29 mouse cellular contexts compared by ENCODE assay signal in the genomic region with DNA sequence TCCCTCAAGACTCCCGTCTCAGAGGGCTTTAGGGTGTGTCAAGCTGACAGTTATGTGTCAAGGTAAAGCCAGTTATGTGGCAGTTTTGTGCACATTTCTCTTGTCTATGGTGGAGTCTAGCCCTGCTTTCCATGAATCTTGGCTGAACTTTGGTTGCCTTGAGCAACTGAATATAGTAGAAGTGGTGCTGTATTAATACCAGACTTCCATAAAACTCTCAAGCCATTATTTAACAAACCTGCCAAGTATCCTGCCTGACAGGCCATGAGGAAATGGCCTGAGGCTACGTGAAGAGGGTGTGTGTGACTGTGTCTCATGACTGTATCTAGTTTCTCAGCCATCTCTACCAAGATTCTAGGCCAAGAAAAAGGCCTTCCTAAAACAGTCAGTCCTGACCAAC.
DNase-seq lines count a peak whose midpoint lies in the region; ATAC-seq and TF ChIP-seq lines count a peak whose summit lies in the region.
"Had no signal": no experiment of that assay in that cellular context is flagged by ENCODE, and none has a peak within 500 bp of the region (broad histone marks: within the 10 kb centered on the region; RNA-seq: fewer than 3 reads in every experiment).

No protein-coding gene starts in this region.

- H3K4me1 ChIP-seq in limb, embryonic 13.5 days, result peaks cover 20% of the 10 kb centered on the region
- H3K4me1 ChIP-seq in limb, embryonic 10.5 days, result peaks cover 8% of the 10 kb centered on the region
- H3K4me1 ChIP-seq in limb, embryonic 14.5 days (ENCODE audit: control insufficient read depth, insufficient read depth, low read length), result peaks cover 10% of the 10 kb centered on the region
- no peaks in the 10 kb centered on the region for H3K4me1 ChIP-seq in intestine, postnatal 0 days (replicated peaks; ENCODE audit: control insufficient read depth, insufficient read depth, low read length)
- H3K4me1 ChIP-seq: embryonic facial prominence, embryonic 12.5 days; embryonic facial prominence, embryonic 15.5 days; forebrain, embryonic 13.5 days; forebrain, embryonic 15.5 days had no signal

- H3K9ac ChIP-seq in limb, embryonic 13.5 days, result no peak overlapping the region
- no peak overlapping the region for H3K9ac ChIP-seq in limb, embryonic 14.5 days (ENCODE audit: low read depth, low read length, severe bottlenecking)
- no peak overlapping the region for H3K9ac ChIP-seq in intestine, postnatal 0 days (ENCODE audit: low read depth, low read length)
- H3K9ac ChIP-seq: embryonic facial prominence, embryonic 12.5 days; embryonic facial prominence, embryonic 15.5 days; forebrain, embryonic 13.5 days; forebrain, embryonic 15.5 days; forebrain, postnatal 0 days had no signal

- 51% methylated on average over 2 of the region's 2 CpGs for WGBS in limb, embryonic 13.5 days
- 72% methylated on average over 2 of the region's 2 CpGs for WGBS in limb, embryonic 10.5 days
- WGBS in limb, embryonic 14.5 days, result 36% methylated on average over 2 of the region's 2 CpGs
- 46% methylated on average over 2 of the region's 2 CpGs for WGBS in intestine, postnatal 0 days

- no peaks in the 10 kb centered on the region for H3K9me3 ChIP-seq in limb, embryonic 13.5 days
- H3K9me3 ChIP-seq in limb, embryonic 10.5 days (replicated peaks), result no peaks in the 10 kb centered on the region
- H3K9me3 ChIP-seq in limb, embryonic 14.5 days (ENCODE audit: control insufficient read depth, low read length), result no peaks in the 10 kb centered on the region
- no peaks in the 10 kb centered on the region for H3K9me3 ChIP-seq in intestine, postnatal 0 days (ENCODE audit: control insufficient read depth)
- H3K9me3 ChIP-seq: embryonic facial prominence, embryonic 12.5 days; embryonic facial prominence, embryonic 15.5 days; forebrain, embryonic 13.5 days; forebrain, embryonic 15.5 days had no signal

- H3K4me2 ChIP-seq in limb, embryonic 13.5 days (replicated peaks), result no peak overlapping the region
- no peak overlapping the region for H3K4me2 ChIP-seq in limb, embryonic 14.5 days (replicated peaks; ENCODE audit: low read depth, low read length, severe bottlenecking)
- H3K4me2 ChIP-seq in intestine, postnatal 0 days (replicated peaks; ENCODE audit: low read depth), result no peak overlapping the region
- H3K4me2 ChIP-seq: embryonic facial prominence, embryonic 12.5 days; embryonic facial prominence, embryonic 15.5 days; forebrain, embryonic 13.5 days; forebrain, embryonic 15.5 days had no signal

- no peak for DNase-seq in limb, embryonic 10.5 days (ENCODE audit: low spot score)
- peak; percentile 53 for DNase-seq in 3T3-L1 (ENCODE audit: low read depth, low spot score)
- peak; percentile 5 for DNase-seq in adipocyte (ENCODE audit: low spot score)
- peak; percentile 68 for DNase-seq in limb, embryonic 14.5 days (ENCODE audit: low spot score)
- no peak for DNase-seq in layer of hippocampus, adult 9-10 months (ENCODE audit: low spot score)
- DNase-seq in layer of hippocampus, adult 11-12 months (ENCODE audit: low spot score), result no peak
- DNase-seq: adrenal gland, adult 2 months; adrenal gland, postnatal 10 days; adrenal gland, postnatal 25 days; B cell, adult 2 months; cerebellum, adult 11 months; cerebellum, adult 18-20 months; cerebellum, adult 8-10 months; cerebellum, adult 9-11 months; cerebellum, postnatal 14 days; cerebellum, postnatal 36 days; embryo, embryonic 11 days; forebrain, postnatal 0 days had no signal

- peak; percentile 51; the same call in 1 of the 2 replicates for ATAC-seq in limb, embryonic 13.5 days (ENCODE audit: low FRiP score, low read depth)
- ATAC-seq in limb, embryonic 14.5 days (ENCODE audit: low FRiP score, low read depth), result peak; percentile 44; the same call in 1 of the 2 replicates
- ATAC-seq in intestine, postnatal 0 days, result no peak
- ATAC-seq: activated CD4-positive, CD25-positive, alpha-beta regulatory T cell, adult 4 months; CD4-positive, CD25-positive, alpha-beta regulatory T cell, adult 4 months; forebrain, embryonic 13.5 days; forebrain, embryonic 15.5 days; forebrain, postnatal 0 days; Patski had no signal

- H3K4me3 ChIP-seq in limb, embryonic 13.5 days, result no peak overlapping the region
- H3K4me3 ChIP-seq in limb, embryonic 10.5 days, result no peak overlapping the region
- H3K4me3 ChIP-seq in limb, embryonic 14.5 days (replicated peaks; ENCODE audit: low read length), result no peak overlapping the region
- no peak overlapping the region for H3K4me3 ChIP-seq in intestine, postnatal 0 days (ENCODE audit: low read depth, low read length)
- H3K4me3 ChIP-seq: embryonic facial prominence, embryonic 12.5 days; embryonic facial prominence, embryonic 15.5 days; forebrain, embryonic 13.5 days; forebrain, embryonic 15.5 days had no signal

- no peaks in the 10 kb centered on the region for H3K27me3 ChIP-seq in limb, embryonic 13.5 days
- no peaks in the 10 kb centered on the region for H3K27me3 ChIP-seq in limb, embryonic 10.5 days (ENCODE audit: low read depth, poor library complexity, severe bottlenecking)
- H3K27me3 ChIP-seq in limb, embryonic 14.5 days (ENCODE audit: control insufficient read depth, insufficient read depth, low read length), result no peaks in the 10 kb centered on the region
- H3K27me3 ChIP-seq in intestine, postnatal 0 days (replicated peaks; ENCODE audit: control insufficient read depth, insufficient read depth, low read length), result no peaks in the 10 kb centered on the region
- H3K27me3 ChIP-seq: CH12.LX; embryonic facial prominence, embryonic 12.5 days; embryonic facial prominence, embryonic 15.5 days; forebrain, embryonic 13.5 days; forebrain, embryonic 15.5 days; Patski had no signal

- no peak for TF ChIP-seq CTCF in intestine, postnatal 0 days (IDR thresholded peaks at IDR 0.05; ENCODE audit: low read depth)

- TF ChIP-seq POLR2A in limb, embryonic 14.5 days (IDR thresholded peaks at IDR 0.05; ENCODE audit: borderline replicate concordance, extremely low read depth, insufficient read depth, insufficient read length), result no peak

- H3K36me3 ChIP-seq in limb, embryonic 13.5 days, result no peaks in the 10 kb centered on the region
- H3K36me3 ChIP-seq in limb, embryonic 10.5 days, result no peaks in the 10 kb centered on the region
- H3K36me3 ChIP-seq in limb, embryonic 14.5 days (ENCODE audit: control insufficient read depth, insufficient read depth, low read length), result no peaks in the 10 kb centered on the region
- no peaks in the 10 kb centered on the region for H3K36me3 ChIP-seq in intestine, postnatal 0 days (ENCODE audit: control insufficient read depth, insufficient read depth)
- H3K36me3 ChIP-seq: embryonic facial prominence, embryonic 12.5 days; embryonic facial prominence, embryonic 15.5 days; G1E had no signal

- no peak overlapping the region for H3K27ac ChIP-seq in limb, embryonic 13.5 days
- no peak overlapping the region for H3K27ac ChIP-seq in limb, embryonic 10.5 days
- no peak overlapping the region for H3K27ac ChIP-seq in limb, embryonic 14.5 days (replicated peaks; ENCODE audit: low read depth, low read length)
- H3K27ac ChIP-seq in intestine, postnatal 0 days (ENCODE audit: low read depth, low read length), result no peak overlapping the region
- H3K27ac ChIP-seq: embryonic facial prominence, embryonic 12.5 days; embryonic facial prominence, embryonic 15.5 days; forebrain, embryonic 13.5 days; forebrain, embryonic 15.5 days had no signal

Comparison
In these comparisons a context has a peak if more than half of its experiments do, and no peak if none do; other contexts are left out.
1. DNase-seq: peak in 3T3-L1 (single experiment), adipocyte (single experiment) and limb, embryonic 14.5 days (single experiment); none in limb, embryonic 10.5 days (single experiment), layer of hippocampus, adult 9-10 months (single experiment) and layer of hippocampus, adult 11-12 months (single experiment).